Mouse (Mus musculus): ENCODE results near the gene Map2k4.

DNA sequence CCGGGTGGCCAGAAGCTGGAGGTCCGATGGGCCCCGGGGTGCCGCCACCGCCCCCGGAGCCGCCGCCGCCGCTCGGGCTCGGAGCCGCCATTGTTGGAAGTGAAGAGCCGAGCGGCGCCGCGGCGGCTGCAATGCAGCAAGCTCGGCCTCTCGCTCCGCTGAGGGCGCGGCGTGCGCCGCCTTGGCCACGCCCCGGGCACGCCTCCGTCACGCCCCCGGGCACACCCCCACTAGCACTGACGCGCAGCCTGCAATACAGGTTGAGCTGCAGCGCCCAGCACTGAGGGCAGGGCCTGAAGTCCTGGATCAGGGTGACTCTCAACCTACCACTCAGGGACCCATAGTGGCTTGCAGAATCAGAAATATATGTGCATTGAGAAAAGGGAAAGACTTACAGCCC, at the start of gene Map2k4:
- TF ChIP-seq POLR2A (IDR thresholded peaks at IDR 0.05; ENCODE audit: control insufficient read depth, extremely low read depth, insufficient read depth, low read length, poor library complexity), result peak; percentile 98
- TF ChIP-seq CTCF (IDR thresholded peaks at IDR 0.05; ENCODE audit: borderline replicate concordance, control insufficient read depth, extremely low read depth, insufficient read depth, low read length, poor library complexity), result peak; percentile 57; the same call in 1 of the 2 replicates

Measured in thymus, adult 2 months (tissue).